Mouse (Mus musculus): ENCODE measurements around the gene Tmem52. TPM values are rescaled to one million over a fixed set of nuclear protein-coding genes. Genes with fewer than 3 reads are reported as not detected.

Gene Tmem52
- total and polyA plus RNA-seq, 3 experiments: 7.5 to 79.1 (median 13.1) TPM

DNA sequence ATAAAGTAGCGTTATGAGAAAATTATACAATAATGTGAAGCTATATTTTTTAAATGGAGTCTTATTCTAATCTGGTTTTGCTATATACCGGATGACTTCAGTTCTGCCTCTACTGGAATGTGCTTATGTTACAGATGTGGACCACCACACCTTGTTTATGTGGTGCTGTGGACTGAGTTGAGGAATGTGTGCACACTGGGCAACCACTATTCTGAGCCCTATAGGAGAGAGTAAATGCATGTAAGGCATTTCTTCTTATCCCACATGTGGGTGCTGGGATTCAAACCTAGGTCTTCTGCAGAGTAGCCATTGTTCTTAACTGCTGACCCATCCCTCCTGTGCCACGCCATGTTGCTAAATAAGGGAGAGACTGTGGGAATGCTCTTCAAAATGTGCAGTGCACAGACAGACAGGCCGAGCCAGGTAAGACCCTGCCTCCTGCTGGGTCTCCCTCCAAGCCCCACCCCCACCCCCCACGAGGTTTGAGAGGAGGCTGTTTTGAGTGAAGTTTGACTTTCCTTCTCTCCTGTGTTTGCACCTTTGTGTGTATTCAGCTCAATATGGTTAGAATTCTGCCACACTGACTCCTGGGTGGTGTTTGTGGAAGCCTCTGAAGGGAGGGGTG lies 36.9 kb downstream of the Tmem52 start:
- no peak for DNase-seq

DNA sequence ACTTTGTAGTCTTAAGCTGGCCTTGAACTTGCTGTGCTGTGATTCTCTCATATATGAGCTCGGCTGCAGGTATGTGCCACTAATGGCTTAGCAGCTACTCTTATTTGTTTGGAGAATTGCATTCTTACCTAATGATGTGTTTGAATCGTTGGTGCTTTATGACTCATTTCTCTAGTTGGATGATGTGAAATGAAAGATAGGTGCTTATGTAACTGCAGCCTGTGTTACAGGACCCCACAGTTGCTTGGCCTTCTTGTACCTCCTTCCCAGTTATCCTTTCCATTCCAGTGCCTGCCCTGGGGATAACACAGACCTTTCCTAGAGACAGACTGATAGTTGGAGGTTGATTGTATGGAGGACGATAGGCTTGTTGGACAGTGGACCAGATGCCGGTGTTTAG lies 39.7 kb downstream of the Tmem52 start:
- DNase-seq: peak; percentile 9

DNA sequence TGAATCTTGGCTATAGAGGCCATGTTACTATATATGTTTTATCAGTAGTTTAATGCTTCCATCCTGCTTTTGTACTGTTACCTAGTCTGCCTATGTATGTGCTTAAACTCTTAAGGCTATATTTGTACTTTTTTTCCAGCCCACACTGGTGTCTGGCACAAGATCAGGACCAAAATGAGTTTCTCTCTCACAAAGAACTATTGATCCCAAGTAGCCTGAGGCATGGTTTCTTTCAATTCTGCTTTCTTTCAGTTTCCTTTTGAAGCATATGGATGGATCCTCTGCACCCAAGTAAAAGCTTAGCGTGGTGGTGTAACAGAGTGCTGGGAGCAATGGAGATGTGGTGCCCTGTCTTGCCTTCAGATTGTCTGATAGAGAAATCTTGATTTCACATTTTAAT lies 42.1 kb downstream of the Tmem52 start:
- no peak for DNase-seq

DNA sequence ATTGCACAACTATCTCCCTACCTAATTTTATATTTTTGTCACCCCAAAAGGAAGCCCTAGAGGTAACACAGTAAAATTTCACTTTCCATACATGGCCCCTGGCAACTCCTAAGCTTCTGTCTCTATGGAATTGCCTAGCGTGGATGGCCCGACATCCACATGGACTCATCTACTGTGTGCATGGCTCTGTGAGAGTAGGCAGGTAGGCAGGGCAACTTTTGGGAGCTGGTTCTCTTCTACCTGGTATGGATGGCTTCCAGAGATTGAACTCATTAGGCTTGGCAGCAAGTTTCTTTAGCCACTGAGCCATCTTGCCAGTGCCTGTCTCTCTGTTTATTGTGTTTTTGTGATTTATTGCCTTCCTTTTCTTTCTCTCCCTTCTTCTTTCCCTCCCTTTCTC lies 45.9 kb downstream of the Tmem52 start:
- no peak for DNase-seq

DNA sequence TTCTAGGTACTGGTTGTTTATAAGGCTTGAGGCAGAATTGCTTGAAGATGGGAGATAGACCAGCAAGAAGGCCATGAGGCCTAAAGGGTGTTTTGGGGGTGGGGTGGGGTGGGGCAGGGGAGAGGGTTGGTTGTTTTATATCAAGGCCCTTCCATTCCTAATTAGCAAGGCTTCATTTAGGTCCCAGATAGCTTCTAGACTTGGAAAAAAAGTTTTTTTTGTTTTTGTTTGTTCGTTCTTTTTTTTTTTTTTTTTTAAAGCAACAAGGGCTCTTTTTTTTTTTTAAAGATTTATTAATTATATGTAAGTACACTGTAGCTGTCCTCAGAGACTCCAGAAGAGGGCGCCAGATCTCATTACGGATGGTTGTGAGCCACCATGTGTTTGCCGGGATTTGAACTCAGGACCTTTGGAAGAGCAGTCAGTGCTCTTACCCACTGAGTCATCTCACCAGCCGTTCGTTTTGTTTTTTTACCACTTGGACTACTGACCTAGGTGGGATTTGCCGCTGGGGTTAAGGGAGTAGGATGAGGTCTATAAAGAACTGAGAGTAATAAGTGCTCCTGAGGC lies 49.1 kb downstream of the Tmem52 start:
- no peak for DNase-seq

Other genes with a start within 250 kb of the Tmem52 start
- gene Ski, start 246.5 kb upstream of the Tmem52 start, total RNA-seq (2021): 10 to 100 TPM; 59.7 to 63.8 TPM
- gene Ski, start 246.5 kb upstream of the Tmem52 start, polyA plus RNA-seq (2012; rRNA removed): 83.1 and 103 TPM in 2 replicates
- 10 to 100 TPM; 40.3 to 57.3 TPM for gene Faap20, start 219.3 kb upstream of the Tmem52 start, total RNA-seq (2021)
- gene Faap20, start 219.3 kb upstream of the Tmem52 start, polyA plus RNA-seq (2012; rRNA removed): 106 and 127 TPM in 2 replicates
- 1 to 10 TPM; 4.7 to 6.0 TPM for gene Prkcz, start 107.8 kb upstream of the Tmem52 start, total RNA-seq (2021)
- gene Prkcz, start 107.8 kb upstream of the Tmem52 start, polyA plus RNA-seq (2012; rRNA removed): 2.5 and 4.0 TPM in 2 replicates
- gene Gabrd, start 71.0 kb upstream of the Tmem52 start, total RNA-seq (2021): not detected
- gene Gabrd, start 71.0 kb upstream of the Tmem52 start, polyA plus RNA-seq (2012; rRNA removed): 0.86 and 1.4 TPM in 2 replicates
- gene Cfap74, start 59.9 kb upstream of the Tmem52 start, total RNA-seq (2021): under 1 TPM; 0.62 to 0.63 TPM
- 0.50 and 0.65 TPM in 2 replicates for gene Cfap74, start 59.9 kb upstream of the Tmem52 start, polyA plus RNA-seq (2012; rRNA removed)
- gene Gnb1, start 22.2 kb downstream of the Tmem52 start, total RNA-seq (2021): 100 to 1,000 TPM; 445 to 452 TPM
- gene Gnb1, start 22.2 kb downstream of the Tmem52 start, polyA plus RNA-seq (2012; rRNA removed): 353 and 354 TPM in 2 replicates
- 100 to 1,000 TPM; 184 to 322 TPM for gene Nadk, start 93.3 kb downstream of the Tmem52 start, total RNA-seq (2021)
- gene Nadk, start 93.3 kb downstream of the Tmem52 start, polyA plus RNA-seq (2012; rRNA removed): 297 and 390 TPM in 2 replicates
- 10 to 100 TPM; 33.6 to 35.9 TPM for gene Slc35e2, start 132.3 kb downstream of the Tmem52 start, total RNA-seq (2021)
- 17.5 and 29.6 TPM in 2 replicates for gene Slc35e2, start 132.3 kb downstream of the Tmem52 start, polyA plus RNA-seq (2012; rRNA removed)
- gene Cdk11b, start 155.7 kb downstream of the Tmem52 start, total RNA-seq (2021): 10 to 100 TPM; 41.6 to 46.7 TPM
- gene Cdk11b, start 155.7 kb downstream of the Tmem52 start, polyA plus RNA-seq (2012; rRNA removed): 11.9 and 18.9 TPM in 2 replicates
- gene Gm10563, start 176.3 kb downstream of the Tmem52 start, total RNA-seq (2021): not detected
- not detected in 2 replicates for gene Gm10563, start 176.3 kb downstream of the Tmem52 start, polyA plus RNA-seq (2012; rRNA removed)
- 1 to 10 TPM; 5.2 to 7.6 TPM for gene Mmp23, start 184.3 kb downstream of the Tmem52 start, total RNA-seq (2021)
- gene Mmp23, start 184.3 kb downstream of the Tmem52 start, polyA plus RNA-seq (2012; rRNA removed): 23.2 and 23.9 TPM in 2 replicates
- gene Mib2, start 200.1 kb downstream of the Tmem52 start, total RNA-seq (2021): 10 to 100 TPM; 40.8 to 50.9 TPM
- gene Mib2, start 200.1 kb downstream of the Tmem52 start, polyA plus RNA-seq (2012; rRNA removed): 110 and 117 TPM in 2 replicates
- 10 to 100 TPM; 42.6 to 65.1 TPM for gene Fndc10, start 225.2 kb downstream of the Tmem52 start, total RNA-seq (2021)
- 247 and 266 TPM in 2 replicates for gene Fndc10, start 225.2 kb downstream of the Tmem52 start, polyA plus RNA-seq (2012; rRNA removed)
- 100 to 1,000 TPM; 104 to 143 TPM for gene Ssu72, start 235.7 kb downstream of the Tmem52 start, total RNA-seq (2021)
- gene Ssu72, start 235.7 kb downstream of the Tmem52 start, polyA plus RNA-seq (2012; rRNA removed): 178 and 190 TPM in 2 replicates

Measured in adrenal gland, adult 2 months (tissue).